Mouse (Mus musculus) myocyte (in vitro differentiated cells): ENCODE data around the gene Tmem269. TPM values are rescaled to one million over a fixed set of nuclear protein-coding genes. Genes with fewer than 3 reads are reported as not detected.

ENCODE experiments used
- H3K27me3 ChIP-seq: one replicate; pipeline ENCODE4 v1.6.1; 2011; ENCODE audit not compliant: control insufficient read depth, insufficient read depth, insufficient read length
- H3K36me3 ChIP-seq: one replicate; pipeline ENCODE4 v1.6.1; 2011; ENCODE audit not compliant: control insufficient read depth, insufficient read depth
- H3K4me2 ChIP-seq: one replicate; pipeline ENCODE4 v1.6.1; 2011; ENCODE audit warnings: low read depth, control low read depth
- H3K4me3 ChIP-seq: one replicate; pipeline ENCODE4 v1.5.1; 2011; ENCODE audit warnings: mild to moderate bottlenecking, control low read depth, moderate library complexity
- H3K79me2 ChIP-seq: one replicate; pipeline ENCODE4 v1.6.1; 2011; ENCODE audit not compliant: control insufficient read depth, insufficient read depth
- H3ac ChIP-seq: one replicate; pipeline ENCODE4 v1.6.1; 2011; ENCODE audit not compliant: control insufficient read depth, insufficient read length
- CEBPB ChIP-seq: IDR thresholded peaks from 2 replicates; pipeline ENCODE4 v1.6.1; 2011; ENCODE audit warnings: mild to moderate bottlenecking, moderate library complexity; ENCODE audit not compliant: poor library complexity, insufficient read depth, severe bottlenecking
- E2F4 ChIP-seq: IDR thresholded peaks from one replicate; pipeline ENCODE4 v1.6.1; 2011; ENCODE audit warnings: mild to moderate bottlenecking, control low read depth, moderate library complexity; ENCODE audit not compliant: insufficient read depth
- MAX ChIP-seq: IDR thresholded peaks from one replicate; pipeline ENCODE4 v1.6.1; 2011; ENCODE audit warnings: low read depth, mild to moderate bottlenecking, control low read depth
- MYOD1 ChIP-seq, 3 experiments: IDR thresholded peaks; one replicate each; pipeline ENCODE4 v1.6.1; 2011; ENCODE audit warnings: control low read depth in 2 of 3, low read depth in 2 of 3, mild to moderate bottlenecking in 2 of 3, moderate library complexity in 1 of 3; ENCODE audit not compliant: insufficient read length in 2 of 3, control insufficient read depth in 1 of 3
- MYOG ChIP-seq, 3 experiments: IDR thresholded peaks; one replicate each; pipeline ENCODE4 v1.6.1; 2011; ENCODE audit warnings: control low read depth in 2 of 3, low read depth in 2 of 3, mild to moderate bottlenecking in 2 of 3; ENCODE audit not compliant: insufficient read length in 2 of 3, control insufficient read depth in 1 of 3, insufficient read depth in 1 of 3
- POLR2A ChIP-seq: IDR thresholded peaks from one replicate; pipeline ENCODE4 v1.6.1; 2011; ENCODE audit warnings: low read depth, mild to moderate bottlenecking, control low read depth, moderate library complexity; ENCODE audit not compliant: insufficient read length
- POLR2AphosphoS2 ChIP-seq: IDR thresholded peaks from one replicate; pipeline ENCODE4 v1.6.1; 2011; ENCODE audit warnings: low read depth, control low read depth; ENCODE audit not compliant: insufficient read length
- REST ChIP-seq: IDR thresholded peaks from one replicate; pipeline ENCODE4 v1.6.1; 2011; ENCODE audit warnings: mild to moderate bottlenecking, control low read depth, moderate library complexity; ENCODE audit not compliant: insufficient read depth, insufficient read length
- SRF ChIP-seq: IDR thresholded peaks from one replicate; pipeline ENCODE4 v1.6.1; 2011; ENCODE audit warnings: low read depth; ENCODE audit not compliant: control insufficient read depth, insufficient read length
- TCF12 ChIP-seq: IDR thresholded peaks from one replicate; pipeline ENCODE4 v1.6.1; 2011; ENCODE audit warnings: mild to moderate bottlenecking, control low read depth; ENCODE audit not compliant: poor library complexity, insufficient read depth, severe bottlenecking
- TCF3 ChIP-seq: IDR thresholded peaks from one replicate; pipeline ENCODE4 v1.6.1; 2011; ENCODE audit warnings: low read depth, control low read depth; ENCODE audit not compliant: insufficient read length
- USF1 ChIP-seq: IDR thresholded peaks from one replicate; pipeline ENCODE4 v1.6.1; 2011; ENCODE audit warnings: low read depth, mild to moderate bottlenecking, control low read depth, moderate library complexity
- polyA plus RNA-seq: library from polyadenylated mRNA; unstranded; fragments of >200 nt; fragmentation: generic; extraction: Trizol; gene quantifications from one replicate; pipeline ENCODE4 v1.2.1, GENCODE M21; 2012; ENCODE audit warnings: missing spikeins

Gene Tmem269
- polyA plus RNA-seq, 1 experiment: 0.07 TPM

GRCm38 (mm10) chr4:119241664-119242063 lies 23.6 kb upstream of the Tmem269 start:
- TF ChIP-seq REST: no peak
- TF ChIP-seq POLR2AphosphoS2: no peak
- TF ChIP-seq TCF12: no peak
- TF ChIP-seq MYOG (IDR thresholded peaks at IDR 0.05; ENCODE audit: control insufficient read depth in 1 of 3, insufficient read depth in 1 of 3, insufficient read length in 2 of 3, low read depth in 2 of 3): no peak
- TF ChIP-seq SRF: no peak
- TF ChIP-seq E2F4: no peak
- no peak for TF ChIP-seq MYOD1 (IDR thresholded peaks at IDR 0.05; ENCODE audit: control insufficient read depth in 1 of 3, insufficient read length in 2 of 3, low read depth in 2 of 3)
- no peak for TF ChIP-seq USF1
- TF ChIP-seq MAX: no peak
- TF ChIP-seq POLR2A: no peak
- TF ChIP-seq CEBPB: no peak
- no peak for TF ChIP-seq TCF3
- no peak overlapping the region for H3ac ChIP-seq
- H3K4me2 ChIP-seq: no peak overlapping the region
- H3K36me3 ChIP-seq: peaks cover 6% of the 10 kb centered on the region
- no peak overlapping the region for H3K4me3 ChIP-seq
- no peaks in the 10 kb centered on the region for H3K27me3 ChIP-seq
- no peaks in the 10 kb centered on the region for H3K79me2 ChIP-seq

GRCm38 (mm10) chr4:119239181-119239682 lies 21.2 kb upstream of the Tmem269 start:
- H3K4me2 ChIP-seq: no peak overlapping the region
- no peak overlapping the region for H3ac ChIP-seq
- peaks cover 6% of the 10 kb centered on the region for H3K36me3 ChIP-seq
- TF ChIP-seq POLR2AphosphoS2: no peak
- no peak for TF ChIP-seq TCF3
- TF ChIP-seq CEBPB: no peak
- TF ChIP-seq E2F4: no peak
- no peak for TF ChIP-seq MAX
- H3K4me3 ChIP-seq: no peak overlapping the region
- peaks cover 6% of the 10 kb centered on the region for H3K79me2 ChIP-seq
- no peaks in the 10 kb centered on the region for H3K27me3 ChIP-seq

GRCm38 (mm10) chr4:119238661-119239060 lies 20.6 kb upstream of the Tmem269 start:
- TF ChIP-seq MYOD1 (IDR thresholded peaks at IDR 0.05; ENCODE audit: control insufficient read depth in 1 of 3, insufficient read length in 2 of 3, low read depth in 2 of 3) (no peak), MAX (no peak), CEBPB (no peak), TCF3 (no peak)
- Histone ChIP-seq H3ac (no peak overlapping the region), H3K4me3 (no peak overlapping the region), H3K79me2 (peaks cover 6% of the 10 kb centered on the region), H3K4me2 (no peak overlapping the region), H3K36me3 (peaks cover 6% of the 10 kb centered on the region), H3K27me3 (no peaks in the 10 kb centered on the region)

GRCm38 (mm10) chr4:119234348-119234747 lies 16.3 kb upstream of the Tmem269 start:
- no peaks in the 10 kb centered on the region for H3K36me3 ChIP-seq
- TF ChIP-seq TCF12 (no peak), TCF3 (no peak), MAX (no peak), MYOG (IDR thresholded peaks at IDR 0.05; ENCODE audit: control insufficient read depth in 1 of 3, insufficient read depth in 1 of 3, insufficient read length in 2 of 3, low read depth in 2 of 3) (no peak), MYOD1 (IDR thresholded peaks at IDR 0.05; ENCODE audit: control insufficient read depth in 1 of 3, insufficient read length in 2 of 3, low read depth in 2 of 3) (no peak), REST (no peak), SRF (no peak), POLR2AphosphoS2 (no peak), POLR2A (no peak), E2F4 (no peak), CEBPB (no peak), USF1 (no peak)
- peak overlapping the region; percentile 92 for H3K4me2 ChIP-seq
- peak overlapping the region; percentile 71 for H3K4me3 ChIP-seq
- H3K27me3 ChIP-seq: no peaks in the 10 kb centered on the region
- no peak overlapping the region for H3ac ChIP-seq
- H3K79me2 ChIP-seq: peaks cover 9% of the 10 kb centered on the region

- Histone ChIP-seq H3K4me3 (peak overlapping the region; percentile 71), H3K4me2 (peak overlapping the region; percentile 92), H3K36me3 (no peaks in the 10 kb centered on the region), H3ac (peak overlapping the region; percentile 49), H3K79me2 (peaks cover 9% of the 10 kb centered on the region), H3K27me3 (no peaks in the 10 kb centered on the region)
- TF ChIP-seq REST: no peak
- no peak for TF ChIP-seq USF1
- TF ChIP-seq TCF3: no peak
- TF ChIP-seq TCF12: no peak
- TF ChIP-seq SRF: no peak
- no peak for TF ChIP-seq MYOG (IDR thresholded peaks at IDR 0.05; ENCODE audit: control insufficient read depth in 1 of 3, insufficient read depth in 1 of 3, insufficient read length in 2 of 3, low read depth in 2 of 3)
- no peak for TF ChIP-seq MAX
- TF ChIP-seq CEBPB: no peak
- TF ChIP-seq POLR2AphosphoS2: peak; percentile 20
- no peak for TF ChIP-seq E2F4
- TF ChIP-seq MYOD1 (IDR thresholded peaks at IDR 0.05; ENCODE audit: control insufficient read depth in 1 of 3, insufficient read length in 2 of 3, low read depth in 2 of 3): no peak
- TF ChIP-seq POLR2A: peak; percentile 56
These were observed 15.4 kb upstream of the Tmem269 start for GRCm38 (mm10) chr4:119233256-119233901.
